Mouse (Mus musculus) G1E-ER4 (cell line): Measurements from ENCODE around the gene Phf5a. TPM values are rescaled to one million over a fixed set of nuclear protein-coding genes. Genes with fewer than 3 reads are reported as not detected.

Experiments used
- GATA1 ChIP-seq: IDR thresholded peaks from one replicate; pipeline ENCODE4 v1.8.0; 2012; ENCODE audit warnings: low read length, inconsistent platforms
- polyA plus RNA-seq: library from polyadenylated mRNA; stranded (reverse); fragments of >175 nt; gene quantifications from 2 replicates; pipeline ENCODE4 v1.2.3, GENCODE M21; 2012

The Phf5a gene
- polyA plus RNA-seq, 1 experiment: 5.0 TPM

DNA sequence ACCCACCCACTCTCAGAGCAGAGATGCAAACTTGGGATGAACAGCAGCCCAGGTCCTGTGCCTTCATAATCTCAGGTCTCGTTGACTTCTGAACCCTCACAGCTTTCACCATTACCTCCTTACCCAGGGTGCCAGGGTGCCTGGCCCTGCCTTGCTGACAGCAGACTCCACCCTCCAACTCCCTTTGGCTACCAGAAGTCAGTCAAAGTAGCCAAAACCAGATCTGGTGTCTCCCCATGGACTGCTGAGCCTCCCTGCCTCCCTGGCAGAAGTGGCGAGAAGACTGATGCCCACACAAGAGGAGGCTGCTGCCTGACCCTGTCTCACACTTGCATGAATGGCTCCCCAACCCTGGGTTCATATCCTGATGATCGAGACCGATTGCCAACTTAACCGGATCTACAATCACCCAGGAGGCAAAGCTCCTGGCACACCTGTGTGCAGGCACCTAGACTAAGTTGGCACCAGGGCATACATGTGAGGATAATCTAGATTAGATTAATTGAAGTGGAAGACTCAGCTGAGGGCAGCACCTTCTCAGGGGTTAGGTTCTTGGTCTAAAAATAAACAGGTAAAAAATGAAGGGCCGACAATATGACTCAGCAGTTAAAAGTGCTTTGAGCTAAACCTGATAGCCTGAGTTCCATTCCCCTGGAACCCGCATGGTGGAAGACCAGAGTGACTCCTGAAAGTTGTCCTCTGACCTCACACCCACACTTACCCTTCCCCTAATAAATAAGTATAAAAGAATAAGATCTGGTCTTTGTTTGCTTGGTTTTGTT is 43.1 kb downstream of the Phf5a start:
- no peak for TF ChIP-seq GATA1

DNA sequence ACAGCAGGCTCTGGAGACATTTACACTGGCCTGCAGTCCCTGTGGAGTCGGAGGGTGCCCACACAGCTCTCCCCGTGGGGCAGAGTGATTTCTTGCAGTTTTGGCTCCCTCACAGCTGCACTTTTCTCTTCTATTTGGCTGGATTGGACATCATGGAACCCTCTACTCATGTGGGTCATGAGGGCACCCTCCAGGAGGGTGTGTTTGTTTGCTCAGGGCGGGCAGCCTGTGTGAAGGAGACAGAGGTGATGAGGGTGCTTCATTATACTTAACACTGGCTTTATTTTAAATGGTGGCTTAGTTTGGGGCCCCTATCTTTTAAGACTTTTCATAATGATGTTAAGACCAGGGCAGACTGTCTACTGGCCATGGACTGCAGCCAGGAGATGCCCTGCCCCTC is 46.9 kb downstream of the Phf5a start:
- no peak for TF ChIP-seq GATA1

GRCm38 (mm10) chr15:81822631-81823030 is 49.1 kb downstream of the Phf5a start:
- TF ChIP-seq GATA1: no peak

DNA sequence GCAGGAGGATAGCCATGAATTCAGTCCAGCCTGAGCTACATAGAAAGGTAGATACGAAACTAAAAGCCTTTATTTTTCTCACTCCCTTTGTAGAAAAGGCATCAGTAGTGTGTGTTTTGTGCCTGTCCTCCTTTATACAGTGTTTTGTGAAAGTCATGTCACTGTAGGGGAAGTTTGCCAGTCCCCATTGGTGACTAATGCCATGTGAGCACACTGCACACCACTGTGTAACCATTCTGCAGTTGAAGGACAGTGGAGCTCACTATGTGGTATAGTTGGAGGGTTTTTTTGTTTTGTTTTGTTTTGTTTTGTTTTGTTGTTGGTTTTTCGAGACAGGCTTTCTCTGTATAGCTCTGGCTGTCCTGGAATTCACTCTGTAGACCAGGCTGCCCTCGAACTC is 53.3 kb downstream of the Phf5a start:
- no peak for TF ChIP-seq GATA1

DNA sequence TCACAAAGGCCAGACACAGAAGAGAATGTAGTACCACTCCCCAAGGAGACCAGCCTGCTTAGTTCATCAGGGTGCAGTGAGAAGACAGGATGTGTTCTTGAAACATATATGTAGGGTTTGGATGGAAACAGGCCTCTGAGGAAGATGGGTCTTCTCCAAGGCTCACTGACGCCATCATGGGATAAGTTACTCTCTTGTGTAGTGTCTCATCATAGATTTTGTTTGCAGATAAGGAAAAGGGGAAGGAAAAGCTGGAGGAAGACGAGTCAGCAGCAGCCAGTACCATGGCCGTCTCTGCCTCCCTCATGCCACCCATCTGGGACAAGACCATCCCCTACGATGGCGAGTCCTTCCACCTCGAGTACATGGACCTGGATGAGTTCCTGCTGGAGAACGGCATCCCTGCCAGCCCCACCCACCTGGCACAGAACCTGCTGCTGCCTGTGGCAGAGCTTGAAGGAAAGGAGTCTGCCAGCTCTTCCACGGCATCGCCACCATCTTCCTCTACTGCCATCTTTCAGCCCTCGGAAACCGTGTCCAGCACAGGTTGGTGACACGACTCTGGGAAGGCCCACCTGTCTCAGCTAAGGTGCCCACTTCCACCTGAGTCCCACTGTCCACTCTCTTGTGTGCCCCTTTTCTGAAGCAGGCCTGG is 56.9 kb downstream of the Phf5a start:
- TF ChIP-seq GATA1: no peak

Other genes starting within 250 kb of the Phf5a start
- 14.9 and 23.6 TPM in 2 replicates for gene L3mbtl2, start 208.0 kb downstream of the Phf5a start, polyA plus RNA-seq
- 0.06 TPM in 1 of 2 replicates, not detected in the other for gene Chadl, start 174.6 kb downstream of the Phf5a start, polyA plus RNA-seq
- gene Zc3h7b, start 126.9 kb downstream of the Phf5a start, polyA plus RNA-seq: 72.0 and 77.6 TPM in 2 replicates
- gene Rangap1, start 126.4 kb downstream of the Phf5a start, polyA plus RNA-seq: 273 and 309 TPM in 2 replicates
- 53.4 and 92.0 TPM in 2 replicates for gene Tef, start 69.5 kb downstream of the Phf5a start, polyA plus RNA-seq
- 34.5 and 37.6 TPM in 2 replicates for gene Tob2, start 13.1 kb downstream of the Phf5a start, polyA plus RNA-seq
- gene Aco2, start 398 bp upstream of the Phf5a start, polyA plus RNA-seq: 167 and 205 TPM in 2 replicates
- 66.1 and 86.3 TPM in 2 replicates for gene Polr3h, start 54.3 kb upstream of the Phf5a start, polyA plus RNA-seq
- gene Csdc2, start 64.8 kb upstream of the Phf5a start, polyA plus RNA-seq: not detected in 2 replicates
- 93.6 and 105 TPM in 2 replicates for gene Pmm1, start 89.0 kb upstream of the Phf5a start, polyA plus RNA-seq
- gene 1700029P11Rik, start 108.6 kb upstream of the Phf5a start, polyA plus RNA-seq: not detected in 2 replicates
- 8.4 and 12.7 TPM in 2 replicates for gene Xrcc6, start 115.9 kb upstream of the Phf5a start, polyA plus RNA-seq
- 45.7 and 65.4 TPM in 2 replicates for gene Desi1, start 162.0 kb upstream of the Phf5a start, polyA plus RNA-seq
- 25.8 and 229 TPM in 2 replicates for gene Snu13, start 175.7 kb upstream of the Phf5a start, polyA plus RNA-seq
- gene 4930407I10Rik, start 187.2 kb upstream of the Phf5a start, polyA plus RNA-seq: not detected in 2 replicates
- not detected in 2 replicates for gene Mei1, start 198.1 kb upstream of the Phf5a start, polyA plus RNA-seq